ENCODE assay signal across 14 mouse cellular contexts in the genomic region with DNA sequence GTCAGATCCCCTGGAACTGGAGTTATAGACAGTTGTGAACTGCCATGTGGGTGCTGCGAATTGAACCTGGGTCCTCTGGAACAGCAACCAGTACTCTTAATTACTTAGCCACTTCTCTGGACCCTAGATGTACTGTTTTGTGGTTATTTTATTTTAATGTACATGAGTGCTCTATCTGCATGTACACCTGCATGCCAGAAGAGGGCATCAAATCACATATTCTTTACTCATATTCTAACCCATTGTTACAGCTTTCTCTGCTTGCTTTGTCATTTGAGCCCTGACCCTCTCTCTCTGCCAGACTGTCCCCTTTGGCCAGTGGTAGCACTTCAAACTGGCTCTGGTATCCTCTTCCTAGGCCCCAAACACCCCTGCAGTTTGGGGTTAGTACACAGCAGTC.
DNase-seq lines count a peak whose midpoint lies in the region; ATAC-seq lines count a peak whose summit lies in the region.
"Had no signal": no experiment of that assay in that cellular context is flagged by ENCODE, and none has a peak within 500 bp of the region (broad histone marks: within the 10 kb centered on the region; RNA-seq: fewer than 3 reads in every experiment).

No protein-coding gene starts in this region.

- no peak overlapping the region for H3K4me2 ChIP-seq in hindbrain, embryonic 14.5 days (replicated peaks)
- H3K4me2 ChIP-seq in hindbrain, embryonic 13.5 days, result no peak overlapping the region
- no peak overlapping the region for H3K4me2 ChIP-seq in midbrain, embryonic 15.5 days
- H3K4me2 ChIP-seq: limb, embryonic 12.5 days had no signal

- H3K9me3 ChIP-seq in hindbrain, embryonic 14.5 days (ENCODE audit: control insufficient read depth, low read length), result no peaks in the 10 kb centered on the region
- H3K9me3 ChIP-seq in hindbrain, embryonic 13.5 days, result 0 out of 2 replicates have a peak, but pooled peaks cover 4% of the 10 kb centered on the region
- no peaks in the 10 kb centered on the region for H3K9me3 ChIP-seq in midbrain, embryonic 15.5 days
- H3K9me3 ChIP-seq in midbrain, embryonic 10.5 days (replicated peaks), result no peaks in the 10 kb centered on the region
- H3K9me3 ChIP-seq: limb, embryonic 12.5 days had no signal

- ATAC-seq in CD4-positive, CD25-positive, alpha-beta regulatory T cell, adult 4 months, result no peak
- no peak for ATAC-seq in hindbrain, embryonic 14.5 days (ENCODE audit: low FRiP score)
- no peak for ATAC-seq in hindbrain, embryonic 13.5 days (ENCODE audit: low FRiP score)
- ATAC-seq in midbrain, embryonic 15.5 days (replicated peaks), result 0 out of 2 replicates have a peak, but pooled peaks have one; percentile 31

- no peak overlapping the region for H3K9ac ChIP-seq in hindbrain, embryonic 14.5 days
- H3K9ac ChIP-seq in hindbrain, embryonic 13.5 days, result no peak overlapping the region
- no peak overlapping the region for H3K9ac ChIP-seq in midbrain, embryonic 15.5 days
- H3K9ac ChIP-seq: limb, embryonic 12.5 days had no signal

- H3K4me1 ChIP-seq in hindbrain, embryonic 14.5 days (replicated peaks; ENCODE audit: control insufficient read depth, insufficient read depth, low read length), result no peaks in the 10 kb centered on the region; the same call in 1 of the 2 replicates
- H3K4me1 ChIP-seq in hindbrain, embryonic 13.5 days (replicated peaks), result peaks cover 2% of the 10 kb centered on the region
- peaks cover 10% of the 10 kb centered on the region for H3K4me1 ChIP-seq in midbrain, embryonic 15.5 days
- peaks cover 2% of the 10 kb centered on the region for H3K4me1 ChIP-seq in midbrain, embryonic 10.5 days

- no peaks in the 10 kb centered on the region for H3K27me3 ChIP-seq in hindbrain, embryonic 14.5 days (ENCODE audit: control insufficient read depth, insufficient read depth, low read length)
- H3K27me3 ChIP-seq in hindbrain, embryonic 13.5 days, result no peaks in the 10 kb centered on the region
- H3K27me3 ChIP-seq in midbrain, embryonic 15.5 days (replicated peaks), result no peaks in the 10 kb centered on the region
- no peaks in the 10 kb centered on the region for H3K27me3 ChIP-seq in midbrain, embryonic 10.5 days (ENCODE audit: low read depth, poor library complexity, severe bottlenecking)
- H3K27me3 ChIP-seq: limb, embryonic 12.5 days had no signal

- DNase-seq in CD4-positive, CD25-positive, alpha-beta regulatory T cell, adult 2 months (ENCODE audit: low read depth, low spot score), result peak; percentile 13
- DNase-seq in hindbrain, embryonic 14.5 days (ENCODE audit: low spot score), result no peak
- DNase-seq in midbrain, embryonic 10.5 days (ENCODE audit: low spot score), result no peak
- peak; percentile 2 for DNase-seq in naive thymus-derived CD4-positive, alpha-beta T cell, adult 2 months (ENCODE audit: low read depth)
- no peak for DNase-seq in left cerebral cortex, postnatal 36 days (ENCODE audit: low spot score in 2 of 2)
- DNase-seq: cerebellum, postnatal 36 days; heart, postnatal 4 days; layer of hippocampus, adult 9-11 months; spleen, adult 18-20 months had no signal

- intact Hi-C loops in left cerebral cortex, postnatal 36 days (cut with DNase I), result no loop called here

- H3K4me3 ChIP-seq in hindbrain, embryonic 14.5 days (replicated peaks; ENCODE audit: low read length), result no peak overlapping the region
- H3K4me3 ChIP-seq in hindbrain, embryonic 13.5 days, result no peak overlapping the region
- H3K4me3 ChIP-seq in midbrain, embryonic 15.5 days, result no peak overlapping the region
- H3K4me3 ChIP-seq in midbrain, embryonic 10.5 days, result no peak overlapping the region
- H3K4me3 ChIP-seq: erythroblast, embryonic 14.5 days; limb, embryonic 12.5 days had no signal

- 97% methylated on average over 1 of the region's 1 CpGs for WGBS in hindbrain, embryonic 14.5 days
- WGBS in hindbrain, embryonic 13.5 days, result 80% methylated on average over 1 of the region's 1 CpGs
- 86% methylated on average over 1 of the region's 1 CpGs for WGBS in midbrain, embryonic 15.5 days
- 84% methylated on average over 1 of the region's 1 CpGs for WGBS in midbrain, embryonic 10.5 days

- no peaks in the 10 kb centered on the region for H3K36me3 ChIP-seq in hindbrain, embryonic 14.5 days (replicated peaks; ENCODE audit: control insufficient read depth, insufficient read depth)
- H3K36me3 ChIP-seq in hindbrain, embryonic 13.5 days, result no peaks in the 10 kb centered on the region
- H3K36me3 ChIP-seq in midbrain, embryonic 15.5 days (replicated peaks), result no peaks in the 10 kb centered on the region
- no peaks in the 10 kb centered on the region for H3K36me3 ChIP-seq in midbrain, embryonic 10.5 days
- H3K36me3 ChIP-seq: limb, embryonic 12.5 days had no signal

- H3K27ac ChIP-seq in hindbrain, embryonic 14.5 days, result 0 out of 2 replicates have a peak overlapping the region, but pooled peaks have one; percentile 57
- H3K27ac ChIP-seq in hindbrain, embryonic 13.5 days, result no peak overlapping the region
- H3K27ac ChIP-seq in midbrain, embryonic 15.5 days, result peak overlapping the region; percentile 48; the same call in 1 of the 2 replicates
- H3K27ac ChIP-seq in midbrain, embryonic 10.5 days (replicated peaks), result no peak overlapping the region
- H3K27ac ChIP-seq: limb, embryonic 12.5 days had no signal

Comparison
In these comparisons a context has a peak if more than half of its experiments do, and no peak if none do; other contexts are left out.
1. H3K27ac ChIP-seq: peak in hindbrain, embryonic 14.5 days (single experiment) and midbrain, embryonic 15.5 days (single experiment); none in hindbrain, embryonic 13.5 days (single experiment) and midbrain, embryonic 10.5 days (single experiment).
2. DNase-seq: peak in CD4-positive, CD25-positive, alpha-beta regulatory T cell, adult 2 months (single experiment) and naive thymus-derived CD4-positive, alpha-beta T cell, adult 2 months (single experiment); none in hindbrain, embryonic 14.5 days (single experiment), midbrain, embryonic 10.5 days (single experiment) and left cerebral cortex, postnatal 36 days (0 of 2).